Mouse (Mus musculus) mature B cell (primary cell): Measurements from ENCODE around the gene Glmn.

Experiments
- in situ Hi-C: fragments of 300-500 bp; cut with MboI; formaldehyde crosslinking; loops from 2 replicates; pipeline ENCODE4 v1.14.3; 2019

Glmn gene

GRCm38 (mm10) chr5:107516087-107516486 lies 81.6 kb downstream of the Glmn start:
- in situ Hi-C loops: no loop called here

GRCm38 (mm10) chr5:107515453-107515852 lies 82.2 kb downstream of the Glmn start:
- in situ Hi-C loops: no loop called here

DNA sequence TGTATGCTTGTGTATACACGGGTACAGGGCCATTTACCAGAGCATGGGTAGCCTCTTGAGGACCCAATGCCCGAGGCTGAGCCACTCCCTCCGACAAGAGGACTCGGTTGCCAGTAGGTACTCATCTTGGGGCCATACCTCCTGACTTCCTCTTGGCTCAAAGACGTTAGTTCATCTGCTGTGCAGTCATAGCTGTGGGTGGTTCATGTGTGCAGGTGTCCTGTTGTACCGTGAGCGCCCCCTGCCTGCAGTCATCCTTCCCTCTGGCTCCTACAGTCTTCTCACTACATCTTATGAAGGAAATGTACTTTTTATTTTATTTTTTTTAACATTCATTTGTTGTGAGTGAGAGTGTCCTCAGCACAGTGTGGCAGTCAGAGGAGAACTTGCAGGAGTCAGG lies 84.1 kb downstream of the Glmn start:
- in situ Hi-C loops: no loop called here

GRCm38 (mm10) chr5:107511326-107511725 lies 86.4 kb downstream of the Glmn start:
- in situ Hi-C loops: no loop called here

GRCm38 (mm10) chr5:107510503-107510902 lies 87.2 kb downstream of the Glmn start:
- in situ Hi-C loops: no loop called here

DNA sequence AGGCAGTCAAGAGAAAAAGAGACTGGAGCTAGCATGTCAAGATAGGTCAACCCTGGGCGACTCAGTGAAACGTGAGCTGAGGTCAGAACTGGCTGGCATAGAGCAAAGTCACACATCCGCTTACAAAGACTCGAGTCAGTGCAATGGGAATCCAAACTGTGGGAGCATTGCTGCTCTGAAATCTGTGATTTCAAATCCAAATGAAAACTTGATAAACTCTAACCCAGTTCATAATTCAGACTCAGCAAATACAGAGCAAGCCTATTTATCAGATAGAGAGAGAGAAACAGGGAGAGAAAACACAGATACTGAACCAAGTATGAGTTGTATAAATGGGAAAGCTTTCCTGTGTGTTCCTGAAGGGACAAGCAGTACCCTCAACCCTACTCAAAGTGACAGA lies 90.4 kb downstream of the Glmn start, which contains the start of gene Gm42669:
Gene Gm42669 (plus strand): TSS at position 301 of the 400 bp plus-strand sequence.
- in situ Hi-C loops: no loop called here

DNA sequence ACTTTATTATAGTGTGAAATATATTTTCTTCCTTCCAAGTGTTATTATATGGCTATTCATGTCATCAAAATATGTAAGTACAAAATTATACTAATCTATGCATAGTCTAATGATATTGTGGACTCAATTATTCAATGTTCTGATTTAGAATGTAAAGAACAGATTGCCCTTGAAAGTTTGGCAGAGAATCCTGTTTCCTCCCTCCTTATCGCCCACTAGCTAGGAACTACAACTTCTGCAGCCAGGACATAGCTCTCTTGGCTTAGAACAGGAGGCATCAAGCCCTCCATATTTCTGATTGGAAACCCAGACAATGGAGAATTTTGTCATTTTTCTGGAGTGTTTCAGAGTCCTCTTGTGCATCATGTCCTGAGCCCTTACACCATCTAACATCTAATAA lies 96.9 kb downstream of the Glmn start:
- in situ Hi-C loops: no loop called here

DNA sequence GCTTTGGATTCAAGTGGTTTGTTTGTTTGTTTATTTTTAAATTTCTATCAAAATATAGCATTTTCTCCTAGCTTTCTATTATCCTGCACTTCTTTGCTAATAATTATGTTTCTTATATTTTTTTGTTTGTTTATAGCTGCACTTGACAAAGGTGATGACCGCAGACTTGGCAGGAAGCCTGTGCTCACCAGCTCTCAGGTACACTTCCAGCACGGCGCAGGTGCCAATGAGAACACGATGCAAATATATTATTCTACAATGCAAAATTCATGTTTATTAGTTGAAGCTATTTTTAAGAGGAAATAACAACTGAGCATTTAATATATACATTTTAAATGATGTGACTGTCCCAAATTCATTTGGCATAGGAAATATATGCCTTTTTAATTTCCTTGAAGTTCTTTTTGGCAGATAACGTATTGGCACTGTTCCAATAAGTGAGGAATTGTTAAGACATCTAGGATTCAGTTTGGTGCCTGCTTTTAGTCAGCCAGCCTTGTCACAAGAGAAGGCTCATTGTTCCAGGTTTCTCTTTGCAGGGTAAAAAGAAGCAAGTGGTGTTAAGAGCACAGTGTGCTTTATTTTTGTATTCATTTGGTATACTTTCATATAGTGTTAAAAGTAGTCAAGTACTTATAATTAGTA lies 97.7 kb downstream of the Glmn start:
- in situ Hi-C loops: no loop called here
